Mouse (Mus musculus): ENCODE measurements at regions not wholly inside any gene's neighbourhood (a gene's known extent, or its start where the extent isn't known, plus 50 kb on each side); places are given as distances from the start of the nearest gene placed in this dataset.

GRCm38 (mm10) chr8:23352259-23353106 is 941.3 kb downstream of the Mrps31 start:
- Histone ChIP-seq H3K9me3 (replicated peaks; ENCODE audit: low read length) (no peaks in the 10 kb centered on the region), H3K4me3 (replicated peaks in 1 of 3; ENCODE audit: low read depth in 2 of 3, low read length in 2 of 3, poor library complexity in 1 of 3) (no peak overlapping the region), H3K36me3 (replicated peaks in 1 of 2; ENCODE audit: control insufficient read depth in 1 of 2, insufficient read depth in 1 of 2, low read length in 1 of 2) (no peaks in the 10 kb centered on the region), H3K27ac (ENCODE audit: insufficient read depth, low read depth) (no peak overlapping the region), H3K27me3 (replicated peaks) (peaks cover 45% of the 10 kb centered on the region), H3K9ac (ENCODE audit: insufficient read depth, low read depth) (no peak overlapping the region), H3K79me2 (replicated peaks; ENCODE audit: control insufficient read depth, extremely low read depth, insufficient read depth, poor library complexity, severe bottlenecking) (no peaks in the 10 kb centered on the region), H3K4me2 (ENCODE audit: insufficient read depth, low read depth, poor library complexity, severe bottlenecking) (no peak overlapping the region), H3K4me1 (ENCODE audit: control insufficient read depth in 1 of 2, insufficient read depth in 2 of 2) (no peaks in the 10 kb centered on the region)
- in situ Hi-C loops (cut with MboI; ENCODE audit: low pct_ligation_motif_present, low pct_unique_long_range_greater_than_20kb, low sequenced_read_pairs) (no loop called here), dilution Hi-C loops (cut with MboI; ENCODE audit: extremely low pct_ligation_motif_present, extremely low pct_unique_long_range_greater_than_20kb, low sequenced_read_pairs) (no loop called here)
- no peak for DNase-seq (ENCODE audit: extremely low read depth)
- TF ChIP-seq USF2 (conservative IDR thresholded peaks at IDR 0.05; ENCODE audit: low read depth, low read length): no peak
- no peak for TF ChIP-seq MXI1 (IDR thresholded peaks at IDR 0.05; ENCODE audit: low read depth, low read length)
- TF ChIP-seq JUND (conservative IDR thresholded peaks at IDR 0.05; ENCODE audit: low read depth, low read length): no peak
- TF ChIP-seq USF1 (IDR thresholded peaks at IDR 0.05; ENCODE audit: low read depth, low read length): no peak
- TF ChIP-seq CHD2 (IDR thresholded peaks at IDR 0.05; ENCODE audit: low read length): no peak
- no peak for TF ChIP-seq ZMIZ1 (IDR thresholded peaks at IDR 0.05; ENCODE audit: low read depth, low read length)
- TF ChIP-seq IRF4 (IDR thresholded peaks at IDR 0.05; ENCODE audit: low read depth, low read length): no peak

DNA sequence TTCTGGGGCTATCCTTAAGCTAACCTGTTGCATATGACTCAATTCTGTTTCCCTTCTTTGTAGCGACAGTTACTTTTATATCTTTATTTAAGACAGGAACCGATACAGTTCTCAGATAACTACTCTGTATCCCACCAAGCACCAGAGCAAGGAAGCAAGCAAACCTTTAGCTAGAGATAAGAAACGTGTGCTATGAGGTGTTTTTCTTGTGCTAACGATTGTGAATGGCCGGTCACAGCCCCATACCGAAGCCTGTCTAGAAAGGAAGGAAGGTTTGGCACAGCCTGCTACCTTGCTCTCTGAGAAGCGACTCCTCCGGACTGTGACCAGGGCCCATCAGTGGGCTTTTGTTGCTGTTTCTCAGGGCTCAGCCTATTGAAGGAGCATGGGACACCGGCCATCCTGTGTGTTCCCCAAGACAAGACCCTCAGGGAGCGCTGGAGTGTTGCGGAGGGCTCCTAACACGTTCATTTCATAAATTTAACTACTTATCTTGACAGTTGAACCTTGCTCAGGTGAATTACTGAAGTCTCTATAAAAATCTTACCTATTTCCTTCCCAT is 949.0 kb downstream of the Mrps31 start:
- peaks cover 31% of the 10 kb centered on the region for H3K27me3 ChIP-seq (replicated peaks)
- no peak for DNase-seq (ENCODE audit: extremely low read depth)
- no peak for TF ChIP-seq MEF2A (IDR thresholded peaks at IDR 0.05; ENCODE audit: borderline replicate concordance, low read depth, low read length)
- no peak for TF ChIP-seq MAX (IDR thresholded peaks at IDR 0.05; ENCODE audit: low read length)
- TF ChIP-seq POLR2AphosphoS2 (IDR thresholded peaks at IDR 0.05; ENCODE audit: low read depth, low read length): no peak
- TF ChIP-seq TBP (conservative IDR thresholded peaks at IDR 0.05; ENCODE audit: low read depth, low read length): no peak
- TF ChIP-seq USF1 (IDR thresholded peaks at IDR 0.05; ENCODE audit: low read depth, low read length): no peak
- TF ChIP-seq ELF1 (IDR thresholded peaks at IDR 0.05; ENCODE audit: low read depth, low read length): no peak
- TF ChIP-seq CHD2 (IDR thresholded peaks at IDR 0.05; ENCODE audit: low read length): no peak
- no peak for TF ChIP-seq ZNF384 (IDR thresholded peaks at IDR 0.05; ENCODE audit: low read depth, low read length)
- TF ChIP-seq ZKSCAN1 (IDR thresholded peaks at IDR 0.05; ENCODE audit: borderline replicate concordance, low read depth, low read length): no peak
- no peak for TF ChIP-seq GABPA (IDR thresholded peaks at IDR 0.05; ENCODE audit: insufficient replicate concordance, low read depth, low read length)
- no peak for TF ChIP-seq E2F4 (IDR thresholded peaks at IDR 0.05; ENCODE audit: insufficient replicate concordance, low read depth, low read length)
- no peak for TF ChIP-seq SIN3A (IDR thresholded peaks at IDR 0.05; ENCODE audit: low read length)
- TF ChIP-seq POLR2A (IDR thresholded peaks at IDR 0.05; ENCODE audit: low read depth, low read length): no peak
- TF ChIP-seq PAX5 (IDR thresholded peaks at IDR 0.05; ENCODE audit: low read length): no peak
- no peak for TF ChIP-seq USF2 (conservative IDR thresholded peaks at IDR 0.05; ENCODE audit: low read depth, low read length)
- no peak for TF ChIP-seq TCF12 (IDR thresholded peaks at IDR 0.05; ENCODE audit: low read depth, low read length)
- no peak for TF ChIP-seq NELFE (IDR thresholded peaks at IDR 0.05; ENCODE audit: low read depth, low read length)
- no peak for TF ChIP-seq EP300 (IDR thresholded peaks at IDR 0.05; ENCODE audit: low read length)
- TF ChIP-seq KAT2A (IDR thresholded peaks at IDR 0.05; ENCODE audit: insufficient replicate concordance, low read length): no peak
- no peak overlapping the region for H3K4me3 ChIP-seq (replicated peaks in 1 of 3; ENCODE audit: low read depth in 2 of 3, low read length in 2 of 3, poor library complexity in 1 of 3)
- no peaks in the 10 kb centered on the region for H3K36me3 ChIP-seq (replicated peaks in 1 of 2; ENCODE audit: control insufficient read depth in 1 of 2, insufficient read depth in 1 of 2, low read length in 1 of 2)
- in situ Hi-C loops (cut with MboI; ENCODE audit: low pct_ligation_motif_present, low pct_unique_long_range_greater_than_20kb, low sequenced_read_pairs) (no loop called here), dilution Hi-C loops (cut with MboI; ENCODE audit: extremely low pct_ligation_motif_present, extremely low pct_unique_long_range_greater_than_20kb, low sequenced_read_pairs) (no loop called here)
- no peak overlapping the region for H3K27ac ChIP-seq (ENCODE audit: insufficient read depth, low read depth)
- no peak overlapping the region for H3K4me2 ChIP-seq (ENCODE audit: insufficient read depth, low read depth, poor library complexity, severe bottlenecking)
- H3K9me3 ChIP-seq (replicated peaks; ENCODE audit: low read length): no peaks in the 10 kb centered on the region
- H3K4me1 ChIP-seq (ENCODE audit: control insufficient read depth in 1 of 2, insufficient read depth in 2 of 2): no peaks in the 10 kb centered on the region
- no peaks in the 10 kb centered on the region for H3K79me2 ChIP-seq (replicated peaks; ENCODE audit: control insufficient read depth, extremely low read depth, insufficient read depth, poor library complexity, severe bottlenecking)
- H3K9ac ChIP-seq (ENCODE audit: insufficient read depth, low read depth): no peak overlapping the region
